In genomic region chr4:24556116-24556820, GRCm38 (mm10) we compare ENCODE assay signal across 9 mouse cellular contexts.
DNase-seq lines count a peak whose midpoint lies in the region; ATAC-seq lines count a peak whose summit lies in the region.
"Had no signal": no experiment of that assay in that cellular context is flagged by ENCODE, and none has a peak within 500 bp of the region (broad histone marks: within the 10 kb centered on the region; RNA-seq: fewer than 3 reads in every experiment).

No protein-coding gene starts in this region.

- H3K36me3 ChIP-seq in limb, embryonic 13.5 days = peaks cover 5% of the 10 kb centered on the region
- H3K36me3 ChIP-seq in limb, embryonic 10.5 days = peaks cover 2% of the 10 kb centered on the region; the same call in 1 of the 2 replicates
- no peaks in the 10 kb centered on the region for H3K36me3 ChIP-seq in liver, embryonic 11.5 days (ENCODE audit: control insufficient read depth, insufficient read depth, low read length)

- no peak for DNase-seq in limb, embryonic 10.5 days (ENCODE audit: low spot score)
- no peak for DNase-seq in liver, embryonic 11.5 days (ENCODE audit: low spot score)
- peak; percentile 82 for DNase-seq in retina, postnatal 1 day
- DNase-seq in testis, postnatal 14 days (ENCODE audit: low spot score) = no peak
- no peak for DNase-seq in thymus, postnatal 10 days (ENCODE audit: low spot score in 2 of 2)
- DNase-seq: heart, postnatal 14 days; thymus, postnatal 14 days had no signal

- H3K4me2 ChIP-seq in limb, embryonic 13.5 days (replicated peaks) = no peak overlapping the region
- peak overlapping the region; percentile 27 for H3K4me2 ChIP-seq in liver, embryonic 11.5 days

- no peak overlapping the region for H3K9ac ChIP-seq in limb, embryonic 13.5 days
- no peak overlapping the region for H3K9ac ChIP-seq in liver, embryonic 11.5 days (ENCODE audit: low read depth, low read length)

- peaks cover 10% of the 10 kb centered on the region; the same call in 1 of the 2 replicates for H3K4me1 ChIP-seq in limb, embryonic 13.5 days
- H3K4me1 ChIP-seq in limb, embryonic 10.5 days = peaks cover 3% of the 10 kb centered on the region; the same call in 1 of the 2 replicates
- H3K4me1 ChIP-seq in liver, embryonic 11.5 days (replicated peaks; ENCODE audit: control insufficient read depth, insufficient read depth, low read length) = peaks cover 7% of the 10 kb centered on the region

- H3K27me3 ChIP-seq in limb, embryonic 13.5 days = no peaks in the 10 kb centered on the region
- no peaks in the 10 kb centered on the region for H3K27me3 ChIP-seq in limb, embryonic 10.5 days (ENCODE audit: low read depth, poor library complexity, severe bottlenecking)
- no peaks in the 10 kb centered on the region for H3K27me3 ChIP-seq in liver, embryonic 11.5 days (replicated peaks; ENCODE audit: control insufficient read depth, insufficient read depth, low read length)

- H3K9me3 ChIP-seq in limb, embryonic 13.5 days = no peaks in the 10 kb centered on the region
- H3K9me3 ChIP-seq in limb, embryonic 10.5 days (replicated peaks) = no peaks in the 10 kb centered on the region
- H3K9me3 ChIP-seq in liver, embryonic 11.5 days (ENCODE audit: control insufficient read depth, low read length) = no peaks in the 10 kb centered on the region

- H3K4me3 ChIP-seq in limb, embryonic 13.5 days = no peak overlapping the region
- H3K4me3 ChIP-seq in limb, embryonic 10.5 days = no peak overlapping the region
- no peak overlapping the region for H3K4me3 ChIP-seq in liver, embryonic 11.5 days (ENCODE audit: low read depth, low read length)

- no peak overlapping the region for H3K27ac ChIP-seq in limb, embryonic 13.5 days
- H3K27ac ChIP-seq in limb, embryonic 10.5 days = no peak overlapping the region
- no peak overlapping the region for H3K27ac ChIP-seq in liver, embryonic 11.5 days (ENCODE audit: low read depth, low read length)

- ATAC-seq in limb, embryonic 13.5 days (ENCODE audit: low FRiP score, low read depth) = peak; percentile 40; the same call in 1 of the 2 replicates
- ATAC-seq in common myeloid progenitor, adult 5-6 weeks (replicated peaks; ENCODE audit: low read depth, poor library complexity, severe bottlenecking) = peak; percentile 58; the same call in 1 of the 2 replicates
- peak; percentile 77 for ATAC-seq in liver, embryonic 11.5 days (replicated peaks; ENCODE audit: low FRiP score)

- 28% methylated on average over 6 of the region's 6 CpGs for WGBS in limb, embryonic 13.5 days
- WGBS in limb, embryonic 10.5 days = 40% methylated on average over 6 of the region's 6 CpGs
- WGBS in liver, embryonic 11.5 days = 40% methylated on average over 6 of the region's 6 CpGs
